Mouse (Mus musculus): ENCODE results near the gene St8sia1. TPM values are rescaled to one million over a fixed set of nuclear protein-coding genes. Genes with fewer than 3 reads are reported as not detected.
A peak's percentile ranks its signal among the peaks of the same experiment; 100 is the strongest.

St8sia1 gene
- polyA plus RNA-seq, 1 experiment: 1.9 TPM

GRCm38 (mm10) chr6:142945461-142945860, 18.8 kb downstream of the St8sia1 start:
- Histone ChIP-seq H3K36me3 (ENCODE audit: control insufficient read depth, insufficient read depth, low read length) (no peaks in the 10 kb centered on the region), H3K4me3 (ENCODE audit: extremely low read depth, insufficient read depth, insufficient read length) (no peak overlapping the region), H3K27me3 (ENCODE audit: control insufficient read depth, insufficient read depth, low read length) (no peaks in the 10 kb centered on the region), H3K27ac (ENCODE audit: insufficient read depth, low read length) (0 out of 2 replicates have a peak overlapping the region, but pooled peaks have one; percentile 12), H3K4me1 (ENCODE audit: control insufficient read depth, insufficient read depth, insufficient read length) (peaks cover 6% of the 10 kb centered on the region)
- WGBS: 72% methylated on average over 2 of the region's 2 CpGs
- no peak for TF ChIP-seq CTCF (IDR thresholded peaks at IDR 0.05; ENCODE audit: extremely low read depth, insufficient read depth, insufficient read length, insufficient replicate concordance)
- no peak for TF ChIP-seq POLR2A (IDR thresholded peaks at IDR 0.05; ENCODE audit: low read depth, low read length)
- no peak for DNase-seq (ENCODE audit: low read depth in 1 of 2, low spot score in 2 of 2)

GRCm38 (mm10) chr6:142944470-142944869, 19.8 kb downstream of the St8sia1 start:
- DNase-seq (ENCODE audit: low read depth in 1 of 2, low spot score in 2 of 2): no peak
- 93% methylated on average over 3 of the region's 3 CpGs for WGBS
- Histone ChIP-seq H3K27me3 (ENCODE audit: control insufficient read depth, insufficient read depth, low read length) (no peaks in the 10 kb centered on the region), H3K36me3 (ENCODE audit: control insufficient read depth, insufficient read depth, low read length) (no peaks in the 10 kb centered on the region), H3K27ac (ENCODE audit: insufficient read depth, low read length) (no peak overlapping the region), H3K4me1 (ENCODE audit: control insufficient read depth, insufficient read depth, insufficient read length) (peaks cover 8% of the 10 kb centered on the region), H3K4me3 (ENCODE audit: extremely low read depth, insufficient read depth, insufficient read length) (no peak overlapping the region)
- TF ChIP-seq POLR2A (IDR thresholded peaks at IDR 0.05; ENCODE audit: low read depth, low read length): no peak
- no peak for TF ChIP-seq CTCF (IDR thresholded peaks at IDR 0.05; ENCODE audit: extremely low read depth, insufficient read depth, insufficient read length, insufficient replicate concordance)

DNA sequence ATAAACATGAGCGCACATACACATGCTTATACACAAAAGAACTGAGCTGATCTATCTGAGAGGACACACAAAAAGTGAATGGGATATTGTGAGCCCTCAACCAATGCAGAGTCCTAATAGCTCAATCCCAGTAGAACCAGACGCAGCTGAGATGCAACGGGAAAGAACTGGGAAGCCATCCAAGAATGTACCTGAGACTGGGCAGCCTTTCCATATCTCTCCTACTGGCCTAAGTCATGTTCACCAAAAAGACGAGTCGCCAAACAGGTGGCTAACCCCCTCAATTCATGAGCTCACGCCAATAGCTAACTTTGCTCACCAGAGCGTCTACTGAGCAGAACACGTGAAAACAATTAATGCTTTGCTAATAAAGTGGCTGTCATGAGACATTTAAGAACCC, 20.8 kb downstream of the St8sia1 start:
- Histone ChIP-seq H3K27me3 (ENCODE audit: control insufficient read depth, insufficient read depth, low read length) (no peaks in the 10 kb centered on the region), H3K27ac (ENCODE audit: insufficient read depth, low read length) (no peak overlapping the region), H3K4me1 (ENCODE audit: control insufficient read depth, insufficient read depth, insufficient read length) (peaks cover 8% of the 10 kb centered on the region), H3K4me3 (ENCODE audit: extremely low read depth, insufficient read depth, insufficient read length) (no peak overlapping the region), H3K36me3 (ENCODE audit: control insufficient read depth, insufficient read depth, low read length) (no peaks in the 10 kb centered on the region)
- 94% methylated on average over 8 of the region's 8 CpGs for WGBS
- no peak for DNase-seq (ENCODE audit: low read depth in 1 of 2, low spot score in 2 of 2)
- TF ChIP-seq POLR2A (IDR thresholded peaks at IDR 0.05; ENCODE audit: low read depth, low read length) (no peak), CTCF (IDR thresholded peaks at IDR 0.05; ENCODE audit: extremely low read depth, insufficient read depth, insufficient read length, insufficient replicate concordance) (no peak)

- H3K4me3 ChIP-seq (ENCODE audit: extremely low read depth, insufficient read depth, insufficient read length): no peak overlapping the region
- DNase-seq (ENCODE audit: low read depth in 1 of 2, low spot score in 2 of 2): no peak
- TF ChIP-seq CTCF (IDR thresholded peaks at IDR 0.05; ENCODE audit: extremely low read depth, insufficient read depth, insufficient read length, insufficient replicate concordance): no peak
- no peak for TF ChIP-seq POLR2A (IDR thresholded peaks at IDR 0.05; ENCODE audit: low read depth, low read length)
- no peaks in the 10 kb centered on the region for H3K36me3 ChIP-seq (ENCODE audit: control insufficient read depth, insufficient read depth, low read length)
- WGBS: 61% methylated on average over 11 of the region's 11 CpGs
- peak overlapping the region; percentile 70 for H3K27ac ChIP-seq (ENCODE audit: insufficient read depth, low read length)
- no peaks in the 10 kb centered on the region for H3K27me3 ChIP-seq (ENCODE audit: control insufficient read depth, insufficient read depth, low read length)
- peaks cover 8% of the 10 kb centered on the region; the same call in 1 of the 2 replicates for H3K4me1 ChIP-seq (ENCODE audit: control insufficient read depth, insufficient read depth, insufficient read length)
These were observed 22.5 kb downstream of the St8sia1 start for GRCm38 (mm10) chr6:142941596-142942381.

DNA sequence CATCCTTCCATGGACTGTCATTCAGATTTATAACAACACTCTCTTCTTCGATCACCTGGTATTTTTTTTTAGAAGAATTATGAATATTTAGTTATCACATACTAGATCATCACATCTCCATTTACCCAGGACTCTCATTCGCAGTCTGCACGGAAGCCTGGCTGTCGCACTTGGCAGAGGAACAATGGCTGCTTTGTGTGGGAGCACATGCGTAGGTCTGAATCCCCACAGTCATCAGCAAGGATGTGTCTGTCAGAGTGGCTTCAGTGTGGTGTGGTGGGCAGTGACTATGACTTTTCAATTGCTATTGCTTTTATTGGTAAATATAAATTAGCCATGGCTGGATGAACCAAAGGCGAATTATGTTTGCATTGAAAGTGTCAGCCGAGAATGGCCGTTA, 23.2 kb downstream of the St8sia1 start:
- TF ChIP-seq POLR2A (IDR thresholded peaks at IDR 0.05; ENCODE audit: low read depth, low read length): no peak
- TF ChIP-seq CTCF (IDR thresholded peaks at IDR 0.05; ENCODE audit: extremely low read depth, insufficient read depth, insufficient read length, insufficient replicate concordance): no peak
- DNase-seq (ENCODE audit: low read depth in 1 of 2, low spot score in 2 of 2): no peak
- 93% methylated on average over 8 of the region's 8 CpGs for WGBS
- no peaks in the 10 kb centered on the region for H3K36me3 ChIP-seq (ENCODE audit: control insufficient read depth, insufficient read depth, low read length)
- no peak overlapping the region for H3K4me3 ChIP-seq (ENCODE audit: extremely low read depth, insufficient read depth, insufficient read length)
- peaks cover 6% of the 10 kb centered on the region; the same call in 1 of the 2 replicates for H3K4me1 ChIP-seq (ENCODE audit: control insufficient read depth, insufficient read depth, insufficient read length)
- H3K27me3 ChIP-seq (ENCODE audit: control insufficient read depth, insufficient read depth, low read length): no peaks in the 10 kb centered on the region
- H3K27ac ChIP-seq (ENCODE audit: insufficient read depth, low read length): no peak overlapping the region

DNA sequence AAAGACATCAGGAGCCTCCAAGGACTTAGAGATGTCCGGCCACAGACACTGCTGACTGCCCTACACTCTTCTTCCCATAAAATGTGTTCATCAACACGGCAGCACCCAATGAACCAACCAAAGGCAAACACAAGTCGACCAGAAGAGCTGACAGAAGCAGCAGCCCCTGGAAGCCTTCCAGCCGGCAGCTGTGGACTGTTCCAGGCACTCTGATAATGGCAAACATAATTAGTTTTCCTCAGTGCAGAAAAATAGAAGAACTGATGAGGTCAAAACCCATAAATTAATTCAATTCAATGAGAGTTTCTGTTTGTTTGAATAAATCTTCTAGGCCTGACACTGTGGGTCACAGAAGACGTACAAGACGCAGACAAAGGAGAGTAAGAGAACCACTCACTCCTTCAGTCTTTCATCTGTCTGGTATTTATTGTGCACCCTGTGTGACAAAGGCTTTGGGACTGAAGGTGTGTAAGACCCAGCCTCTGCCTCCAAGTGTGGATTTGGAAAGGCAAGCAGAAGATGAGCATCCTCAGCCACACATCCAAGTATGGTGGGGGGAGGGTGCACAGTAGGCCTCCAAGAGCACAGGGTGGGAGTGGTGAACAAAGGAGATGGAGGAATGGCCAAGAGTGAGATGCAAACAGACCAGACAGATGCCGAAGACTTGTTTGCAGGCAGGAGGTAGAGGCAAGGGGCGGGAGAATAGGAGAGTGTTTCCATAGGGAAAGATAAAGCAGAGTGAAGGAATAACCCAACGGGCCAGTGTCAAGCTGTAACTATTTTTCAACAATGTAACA, 25.5 kb downstream of the St8sia1 start:
- DNase-seq (ENCODE audit: low read depth in 1 of 2, low spot score in 2 of 2): no peak
- TF ChIP-seq POLR2A (IDR thresholded peaks at IDR 0.05; ENCODE audit: low read depth, low read length) (no peak), CTCF (IDR thresholded peaks at IDR 0.05; ENCODE audit: extremely low read depth, insufficient read depth, insufficient read length, insufficient replicate concordance) (no peak)
- Histone ChIP-seq H3K36me3 (ENCODE audit: control insufficient read depth, insufficient read depth, low read length) (no peaks in the 10 kb centered on the region), H3K4me3 (ENCODE audit: extremely low read depth, insufficient read depth, insufficient read length) (no peak overlapping the region), H3K4me1 (ENCODE audit: control insufficient read depth, insufficient read depth, insufficient read length) (peaks cover 6% of the 10 kb centered on the region; the same call in 1 of the 2 replicates), H3K27ac (ENCODE audit: insufficient read depth, low read length) (no peak overlapping the region), H3K27me3 (ENCODE audit: control insufficient read depth, insufficient read depth, low read length) (no peaks in the 10 kb centered on the region)
- 86% methylated on average over 9 of the region's 9 CpGs for WGBS

Measured in spleen, adult 2 months (tissue).